Mouse (Mus musculus): Measurements from ENCODE around the gene Olfr56. TPM values are rescaled to one million over a fixed set of nuclear protein-coding genes. Genes with fewer than 3 reads are reported as not detected.

Gene Olfr56
- polyA plus RNA-seq, 1 experiment = 0.21 TPM

GRCm38 (mm10) chr11:49183172-49183571, 204.5 kb downstream of the Olfr56 start:
- Histone ChIP-seq H3K36me3 (replicated peaks; ENCODE audit: low read length) (peaks cover 3% of the 10 kb centered on the region), H3K4me3 (replicated peaks) (no peak overlapping the region), H3K27me3 (replicated peaks) (no peaks in the 10 kb centered on the region), H3K9me3 (no peaks in the 10 kb centered on the region), H3K4me1 (peaks cover 53% of the 10 kb centered on the region)
- TF ChIP-seq FLI1 (IDR thresholded peaks at IDR 0.05; ENCODE audit: low read length) = no peak
- TF ChIP-seq GATA1 (IDR thresholded peaks at IDR 0.05; ENCODE audit: borderline replicate concordance, low read length) = no peak

Other genes with a start within 250 kb of the Olfr56 start
- 2,725 and 4,464 TPM in 2 replicates for gene Rack1, start 178.6 kb upstream of the Olfr56 start, polyA plus RNA-seq (2012; ENCODE audit: insufficient read depth, low replicate concordance)
- 18.6 and 56.2 TPM in 2 replicates for gene Trim41, start 161.5 kb upstream of the Olfr56 start, polyA plus RNA-seq (2012; ENCODE audit: insufficient read depth, low replicate concordance)
- gene Trim7, start 152.7 kb upstream of the Olfr56 start, polyA plus RNA-seq (2012; ENCODE audit: insufficient read depth, low replicate concordance) = 1.6 and 5.7 TPM in 2 replicates
- gene Gm12184, start 152.2 kb upstream of the Olfr56 start, polyA plus RNA-seq (2012; ENCODE audit: insufficient read depth, low replicate concordance) = 18.6 and 145 TPM in 2 replicates
- gene Irgm1, start 107.2 kb upstream of the Olfr56 start, polyA plus RNA-seq (2012; ENCODE audit: insufficient read depth, low replicate concordance) = 5.0 TPM in 1 of 2 replicates, not detected in the other
- gene Gm5431, start 76.7 kb upstream of the Olfr56 start, polyA plus RNA-seq (2012; ENCODE audit: insufficient read depth, low replicate concordance) = 0.45 TPM in 1 of 2 replicates, not detected in the other
- gene Psme2b, start 32.7 kb upstream of the Olfr56 start, polyA plus RNA-seq (2012; ENCODE audit: insufficient read depth, low replicate concordance) = 3.0 TPM in 1 of 2 replicates, not detected in the other
- 0.18 TPM in 1 of 2 replicates, not detected in the other for gene 9930111J21Rik1, start 509 bp downstream of the Olfr56 start, polyA plus RNA-seq (2012; ENCODE audit: insufficient read depth, low replicate concordance)
- gene Gm12185, start 13.3 kb downstream of the Olfr56 start, polyA plus RNA-seq (2012; ENCODE audit: insufficient read depth, low replicate concordance) = not detected in 2 replicates
- gene Tgtp1, start 15.3 kb downstream of the Olfr56 start, polyA plus RNA-seq (2012; ENCODE audit: insufficient read depth, low replicate concordance) = 0.22 TPM in 1 of 2 replicates, not detected in the other
- 0.57 TPM in 1 of 2 replicates, not detected in the other for gene 9930111J21Rik2, start 72.4 kb downstream of the Olfr56 start, polyA plus RNA-seq (2012; ENCODE audit: insufficient read depth, low replicate concordance)
- gene Tgtp2, start 85.3 kb downstream of the Olfr56 start, polyA plus RNA-seq (2012; ENCODE audit: insufficient read depth, low replicate concordance) = 0.45 TPM in 1 of 2 replicates, not detected in the other
- gene Ifi47, start 97.7 kb downstream of the Olfr56 start, polyA plus RNA-seq (2012; ENCODE audit: insufficient read depth, low replicate concordance) = 6.0 and 6.4 TPM in 2 replicates
- not detected in 2 replicates for gene Olfr1396, start 136.0 kb downstream of the Olfr56 start, polyA plus RNA-seq (2012; ENCODE audit: insufficient read depth, low replicate concordance)
- gene Olfr1395, start 163.4 kb downstream of the Olfr56 start, polyA plus RNA-seq (2012; ENCODE audit: insufficient read depth, low replicate concordance) = not detected in 2 replicates
- not detected in 2 replicates for gene Olfr1394, start 175.5 kb downstream of the Olfr56 start, polyA plus RNA-seq (2012; ENCODE audit: insufficient read depth, low replicate concordance)
- gene Btnl9, start 208.3 kb downstream of the Olfr56 start, polyA plus RNA-seq (2012; ENCODE audit: insufficient read depth, low replicate concordance) = 7.0 and 7.1 TPM in 2 replicates
- 1.5 TPM in 1 of 2 replicates, not detected in the other for gene Zfp62, start 224.4 kb downstream of the Olfr56 start, polyA plus RNA-seq (2012; ENCODE audit: insufficient read depth, low replicate concordance)